Mouse (Mus musculus) kidney, embryonic 14.5 days (tissue): Measurements from ENCODE around the gene Bean1. TPM values are rescaled to one million over a fixed set of nuclear protein-coding genes. Genes with fewer than 3 reads are reported as not detected.

Source experiments
- ATAC-seq: fragments of 200-750 bp; cut with Nextera tagmentation; 2 replicates; pipeline ENCODE4 v1.8.0; 2017; ENCODE audit warnings: moderate number of reproducible peaks, mild to moderate bottlenecking, moderate TSS enrichment, moderate library complexity; ENCODE audit not compliant: low FRiP score, low TSS enrichment
- H3K27ac ChIP-seq: fragments of 300-500 bp; sonication (generic); 2 replicates; pipeline ENCODE4 v1.5.1; 2014; ENCODE audit warnings: low read depth, mild to moderate bottlenecking, low read length, moderate library complexity, mixed read lengths
- H3K27me3 ChIP-seq: fragments of 300-500 bp; sonication (generic); 2 replicates; pipeline ENCODE4 v1.6.1; 2014; ENCODE audit warnings: mild to moderate bottlenecking, low read length; ENCODE audit not compliant: control insufficient read depth, insufficient read depth
- H3K36me3 ChIP-seq: fragments of 300-500 bp; sonication (generic); 2 replicates; pipeline ENCODE4 v1.6.1; 2014; ENCODE audit warnings: low read length, mixed read lengths; ENCODE audit not compliant: control insufficient read depth, insufficient read depth
- H3K4me1 ChIP-seq: fragments of 300-500 bp; sonication (generic); 2 replicates; pipeline ENCODE4 v1.6.1; 2014; ENCODE audit warnings: low read length, mixed read lengths; ENCODE audit not compliant: control insufficient read depth, insufficient read depth
- H3K4me2 ChIP-seq: fragments of 300-500 bp; sonication (generic); replicated peaks from 2 replicates; pipeline ENCODE4 v1.6.1; 2014; ENCODE audit warnings: low read depth, mild to moderate bottlenecking, low read length
- H3K4me3 ChIP-seq: fragments of 300-500 bp; sonication (generic); 2 replicates; pipeline ENCODE4 v1.5.1; 2014; ENCODE audit warnings: mild to moderate bottlenecking, low read length
- H3K9ac ChIP-seq: fragments of 300-500 bp; sonication (generic); 2 replicates; pipeline ENCODE4 v1.6.1; 2014; ENCODE audit warnings: low read depth, mild to moderate bottlenecking, low read length, moderate library complexity
- H3K9me3 ChIP-seq: fragments of 300-500 bp; sonication (generic); 2 replicates; pipeline ENCODE4 v1.6.1; 2016; ENCODE audit warnings: low read length; ENCODE audit not compliant: control insufficient read depth
- WGBS: fragments of 180-500 bp; shearing (Covaris S2); extraction: QIAGEN DNeasy Blood & Tissue Kit; methylation state at CpG from one replicate; pipeline ENCODE4 v1.1.7; 2014; 5-methylcytosine and 5-hydroxymethylcytosine counted together
- polyA plus RNA-seq: library from polyadenylated mRNA; unstranded; fragments of >200 nt; fragmentation: Nextera tagmentation; extraction: Ambion mirVana; gene quantifications from 2 replicates; pipeline ENCODE4 v1.2.1, GENCODE M21; 2014

The Bean1 gene
- polyA plus RNA-seq, result 2.1 and 3.3 TPM in 2 replicates

- peaks cover 39% of the 10 kb centered on the region for H3K27me3 ChIP-seq
- ATAC-seq, result peak; percentile 89
- H3K4me1 ChIP-seq, result no peaks in the 10 kb centered on the region
- H3K27ac ChIP-seq, result no peak within 1 kb of the TSS
- no peaks in the 10 kb centered on the region for H3K36me3 ChIP-seq
- H3K9me3 ChIP-seq, result no peaks in the 10 kb centered on the region
- H3K4me3 ChIP-seq, result peak within 1 kb of the TSS; percentile 69
- peak within 1 kb of the TSS; percentile 71 for H3K9ac ChIP-seq
- WGBS, result 3% methylated on average over 46 of the region's 87 CpGs
- H3K4me2 ChIP-seq, result peak within 1 kb of the TSS; percentile 98
These were observed at the start of gene Bean1 for GRCm38 (mm10) chr8:104170118-104171049. Gene Bean1, plus strand, starts transcription at chr8:104170442.

DNA sequence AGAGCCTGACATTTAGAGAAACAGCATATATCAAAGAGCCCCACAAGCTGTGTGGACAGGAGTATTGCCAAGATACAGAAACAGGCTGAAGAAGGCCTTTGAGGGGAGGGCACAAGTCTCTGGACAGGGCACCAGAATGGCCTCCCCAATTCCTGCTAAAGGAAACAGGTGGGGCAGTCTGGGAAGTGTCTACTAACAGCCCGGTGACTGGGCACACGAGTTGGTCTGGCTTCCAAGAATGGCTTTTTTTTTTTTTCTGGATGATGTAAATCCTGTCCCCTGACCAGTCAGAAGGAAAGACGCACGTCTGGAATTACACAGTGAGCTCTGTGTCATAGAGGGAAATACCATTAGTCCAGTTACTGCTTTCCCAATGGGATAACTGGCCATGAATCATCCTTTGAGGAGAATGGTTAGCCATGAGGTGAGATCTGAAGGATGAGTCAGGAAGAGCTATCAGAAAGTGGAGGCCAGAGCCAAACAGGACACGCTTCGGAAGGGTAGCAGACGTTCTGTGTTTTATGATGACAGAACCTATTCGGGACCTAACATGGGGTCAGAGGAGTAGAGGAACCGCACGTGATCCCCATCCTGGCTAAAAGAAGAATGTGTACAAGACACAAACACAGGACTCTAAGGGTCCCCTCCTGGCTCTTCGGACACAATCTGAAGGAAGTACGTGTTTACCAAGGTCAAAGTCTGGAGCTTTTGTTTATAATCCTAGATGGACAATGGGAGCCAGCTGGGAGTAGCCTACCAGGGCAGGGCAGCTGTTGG is 48.4 kb upstream of the Bean1 start:
- H3K9ac ChIP-seq, result no peak overlapping the region
- no peaks in the 10 kb centered on the region for H3K9me3 ChIP-seq
- 80% methylated on average over 12 of the region's 12 CpGs for WGBS
- no peak overlapping the region for H3K4me3 ChIP-seq
- ATAC-seq, result no peak
- H3K36me3 ChIP-seq, result no peaks in the 10 kb centered on the region
- H3K27ac ChIP-seq, result no peak overlapping the region
- no peak overlapping the region for H3K4me2 ChIP-seq
- no peaks in the 10 kb centered on the region for H3K27me3 ChIP-seq
- no peaks in the 10 kb centered on the region for H3K4me1 ChIP-seq

DNA sequence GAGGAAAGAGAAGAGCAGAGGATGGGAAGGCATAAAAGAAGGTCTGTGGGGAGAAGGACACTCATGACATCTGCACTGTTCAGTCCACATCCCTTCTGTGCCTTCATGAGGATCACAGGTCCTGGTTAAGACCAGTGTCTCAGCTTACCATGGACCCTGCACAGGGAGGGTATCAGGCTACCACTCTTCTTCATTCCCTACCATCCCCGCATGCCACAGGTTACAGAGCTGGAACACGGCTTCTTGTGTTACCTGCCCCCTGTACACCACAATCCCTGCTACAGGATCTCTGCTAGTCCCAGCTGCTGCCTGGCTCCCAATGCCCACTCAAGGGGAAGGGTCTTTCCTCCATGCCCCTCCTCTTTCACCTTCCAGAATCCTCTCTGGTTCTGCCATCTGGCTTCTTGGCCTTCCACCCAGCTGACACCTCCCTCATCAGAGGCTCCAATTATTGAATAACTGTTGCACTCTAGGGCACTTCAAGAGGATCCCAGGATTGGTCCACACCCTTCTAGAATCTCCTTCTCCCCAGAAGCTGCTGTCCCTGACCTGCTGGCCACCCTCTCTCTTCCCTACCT is 47.1 kb upstream of the Bean1 start:
- Histone ChIP-seq H3K36me3 (no peaks in the 10 kb centered on the region), H3K27me3 (no peaks in the 10 kb centered on the region), H3K4me1 (no peaks in the 10 kb centered on the region), H3K4me2 (no peak overlapping the region), H3K27ac (no peak overlapping the region), H3K9ac (no peak overlapping the region), H3K4me3 (no peak overlapping the region), H3K9me3 (no peaks in the 10 kb centered on the region)
- ATAC-seq, result peak; percentile 72
- 62% methylated on average over 2 of the region's 2 CpGs for WGBS

GRCm38 (mm10) chr8:104124534-104124933 is 45.7 kb upstream of the Bean1 start:
- Histone ChIP-seq H3K4me2 (no peak overlapping the region), H3K4me3 (no peak overlapping the region), H3K27ac (no peak overlapping the region), H3K9ac (no peak overlapping the region), H3K27me3 (no peaks in the 10 kb centered on the region), H3K4me1 (no peaks in the 10 kb centered on the region), H3K36me3 (no peaks in the 10 kb centered on the region), H3K9me3 (no peaks in the 10 kb centered on the region)
- WGBS, result 82% methylated on average over 5 of the region's 5 CpGs
- ATAC-seq, result no peak

- Histone ChIP-seq H3K4me3 (no peak overlapping the region), H3K4me1 (no peaks in the 10 kb centered on the region), H3K36me3 (no peaks in the 10 kb centered on the region), H3K4me2 (no peak overlapping the region), H3K9me3 (no peaks in the 10 kb centered on the region), H3K27ac (no peak overlapping the region), H3K9ac (no peak overlapping the region), H3K27me3 (no peaks in the 10 kb centered on the region)
- WGBS, result 66% methylated on average over 4 of the region's 4 CpGs
- no peak for ATAC-seq
These were observed 42.9 kb upstream of the Bean1 start for GRCm38 (mm10) chr8:104127160-104127883.

DNA sequence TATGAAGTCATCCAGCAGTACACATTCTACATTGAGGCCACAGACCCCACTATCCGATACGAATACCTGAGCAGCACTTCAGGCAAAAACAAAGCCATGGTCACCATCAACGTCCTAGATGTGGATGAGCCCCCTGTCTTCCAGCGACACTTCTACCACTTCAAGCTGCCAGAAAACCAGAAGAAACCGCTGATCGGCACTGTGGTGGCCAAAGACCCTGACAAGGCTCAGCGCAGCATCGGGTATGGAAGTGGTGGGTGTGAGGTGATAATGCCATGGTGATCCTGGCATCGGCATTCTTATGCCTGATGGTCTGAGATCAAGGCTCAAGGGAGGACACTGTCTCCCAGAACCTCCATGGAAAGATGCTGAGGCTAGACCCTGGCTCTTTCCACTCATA is 39.3 kb upstream of the Bean1 start:
- no peaks in the 10 kb centered on the region for H3K9me3 ChIP-seq
- no peak overlapping the region for H3K4me3 ChIP-seq
- H3K27me3 ChIP-seq, result no peaks in the 10 kb centered on the region
- H3K4me2 ChIP-seq, result no peak overlapping the region
- no peaks in the 10 kb centered on the region for H3K36me3 ChIP-seq
- H3K9ac ChIP-seq, result no peak overlapping the region
- no peak overlapping the region for H3K27ac ChIP-seq
- 97% methylated on average over 9 of the region's 9 CpGs for WGBS
- no peak for ATAC-seq
- no peaks in the 10 kb centered on the region for H3K4me1 ChIP-seq

DNA sequence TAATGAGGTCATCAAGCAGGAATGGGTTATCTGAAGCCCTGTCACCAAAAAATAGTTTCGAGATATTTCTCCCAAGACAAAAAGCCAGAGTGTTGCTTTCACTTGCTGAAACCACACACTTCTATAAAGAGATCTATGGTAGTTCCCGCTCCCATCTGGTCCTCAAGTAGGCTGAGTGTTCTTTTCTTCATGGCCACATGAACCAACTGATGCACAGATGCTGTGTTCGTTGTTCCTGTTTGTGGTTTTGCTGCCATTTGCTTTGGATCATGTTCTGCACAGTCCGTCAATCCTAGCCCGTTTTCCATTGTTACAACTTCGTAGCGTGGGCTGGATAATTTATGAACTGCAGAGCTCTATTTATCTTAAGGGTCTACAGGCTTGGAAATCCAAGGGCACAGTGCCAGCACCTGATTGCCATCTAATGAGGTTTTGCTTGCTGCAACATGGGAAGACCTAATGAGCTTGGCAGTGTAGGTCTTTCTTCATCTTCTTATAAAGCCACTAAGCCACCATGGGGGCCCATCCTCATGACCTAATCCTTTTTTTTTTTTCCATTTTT is 38.7 kb upstream of the Bean1 start:
- Histone ChIP-seq H3K9ac (no peak overlapping the region), H3K9me3 (no peaks in the 10 kb centered on the region), H3K27me3 (no peaks in the 10 kb centered on the region), H3K27ac (no peak overlapping the region), H3K4me2 (no peak overlapping the region), H3K4me1 (no peaks in the 10 kb centered on the region), H3K4me3 (no peak overlapping the region), H3K36me3 (no peaks in the 10 kb centered on the region)
- 73% methylated on average over 7 of the region's 7 CpGs for WGBS
- no peak for ATAC-seq

DNA sequence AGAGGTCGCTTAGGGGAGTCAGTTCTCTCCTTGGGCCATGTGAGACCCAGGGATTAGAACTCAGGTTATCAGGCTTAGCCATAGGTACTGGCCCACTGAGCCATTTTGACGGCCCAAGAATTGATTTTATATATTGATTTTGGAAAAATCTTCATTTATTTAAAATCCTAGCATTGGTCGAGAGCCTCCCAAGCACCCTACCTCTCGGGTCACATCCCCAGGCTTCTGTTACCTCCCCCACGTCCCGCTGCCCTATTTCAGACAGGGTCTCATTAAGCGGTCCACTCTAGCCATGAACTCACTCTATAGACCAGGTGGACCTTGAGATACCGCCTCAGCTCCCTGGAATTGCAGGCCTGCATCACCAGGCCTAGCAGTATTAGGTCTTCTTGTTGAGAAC is 35.7 kb upstream of the Bean1 start:
- no peaks in the 10 kb centered on the region for H3K36me3 ChIP-seq
- no peaks in the 10 kb centered on the region for H3K9me3 ChIP-seq
- H3K4me1 ChIP-seq, result no peaks in the 10 kb centered on the region
- H3K4me2 ChIP-seq, result no peak overlapping the region
- ATAC-seq, result no peak
- no peak overlapping the region for H3K27ac ChIP-seq
- WGBS, result 89% methylated on average over 8 of the region's 8 CpGs
- H3K27me3 ChIP-seq, result no peaks in the 10 kb centered on the region
- no peak overlapping the region for H3K9ac ChIP-seq
- no peak overlapping the region for H3K4me3 ChIP-seq
